Mouse (Mus musculus): ENCODE data around the gene Nkx1-2.

The Nkx1-2 gene

DNA sequence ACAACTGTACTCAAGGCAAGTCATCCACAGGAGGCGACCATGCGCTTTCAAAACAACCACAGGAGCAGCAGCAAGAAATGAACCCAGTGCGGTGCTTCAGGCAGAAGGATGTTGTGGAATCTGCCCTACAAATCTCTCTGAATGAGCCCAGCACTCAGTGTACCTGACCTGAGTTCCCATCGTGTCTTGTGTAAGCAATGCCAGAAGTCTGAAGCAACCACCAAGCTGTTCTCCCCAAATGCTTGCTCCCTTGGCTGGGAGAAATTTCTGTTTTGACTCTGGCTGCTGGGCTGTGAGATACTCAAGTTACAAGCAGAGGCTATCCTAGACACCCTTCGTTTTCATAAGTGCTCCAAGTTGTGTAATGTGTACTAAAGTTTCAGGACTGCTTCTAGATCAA, 6.3 kb upstream of the Nkx1-2 start:
- no peak for DNase-seq (ENCODE audit: low read depth in 2 of 2, low spot score in 2 of 2)

DNA sequence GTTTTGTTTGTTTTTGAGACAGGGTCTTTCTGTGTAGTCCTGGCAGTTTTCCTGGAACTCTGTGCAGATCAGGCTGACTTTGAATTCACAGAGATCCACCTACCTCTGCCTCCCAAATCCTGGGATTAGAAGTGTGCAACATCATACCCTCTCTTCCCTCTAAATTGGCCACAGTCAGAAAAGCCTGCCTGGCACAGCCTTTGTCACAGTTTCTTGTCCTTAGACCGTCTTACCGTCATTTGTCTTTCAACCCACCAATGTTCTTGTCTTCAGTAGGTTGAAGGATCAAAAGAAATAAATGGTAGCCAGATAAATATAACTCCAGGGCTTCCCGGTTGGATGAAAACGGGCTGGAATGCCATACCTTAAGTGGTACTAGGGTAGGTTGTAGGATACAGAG, 5.3 kb upstream of the Nkx1-2 start:
- DNase-seq (ENCODE audit: low read depth in 2 of 2, low spot score in 2 of 2) = no peak

GRCm38 (mm10) chr7:132600926-132601325, 1.5 kb upstream of the Nkx1-2 start:
- DNase-seq (ENCODE audit: low read depth in 2 of 2, low spot score in 2 of 2) = no peak

DNA sequence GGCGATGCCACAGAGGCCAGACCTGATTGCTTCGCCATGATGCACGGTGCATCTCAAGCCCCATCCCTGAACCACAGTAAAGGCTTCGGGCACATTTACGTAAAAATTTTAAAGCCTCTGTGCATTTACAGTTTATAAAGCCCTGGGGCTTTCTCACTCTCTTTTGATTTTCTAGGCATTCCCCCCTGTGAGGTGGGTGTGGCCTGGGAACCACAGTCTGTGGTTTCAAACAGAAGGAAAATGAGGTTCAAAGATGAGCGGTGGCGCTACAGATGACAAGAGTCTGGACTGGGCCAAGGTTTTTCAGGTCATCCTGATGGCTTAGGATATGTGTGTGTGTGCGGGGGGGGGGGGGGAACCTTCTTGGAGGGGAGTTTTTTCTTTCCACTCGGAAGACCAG, 589 bp upstream of the Nkx1-2 start:
- DNase-seq (ENCODE audit: low read depth in 2 of 2, low spot score in 2 of 2) = peak in 1 of 2 experiments; percentile 18

- no peak for DNase-seq (ENCODE audit: low read depth in 2 of 2, low spot score in 2 of 2)
These were observed 2.0 kb downstream of the Nkx1-2 start for GRCm38 (mm10) chr7:132597251-132598041.

GRCm38 (mm10) chr7:132596557-132597250, 2.7 kb downstream of the Nkx1-2 start:
- no peak for DNase-seq (ENCODE audit: low read depth in 2 of 2, low spot score in 2 of 2)

GRCm38 (mm10) chr7:132595787-132596186, 3.6 kb downstream of the Nkx1-2 start:
- DNase-seq (ENCODE audit: low read depth in 2 of 2, low spot score in 2 of 2) = no peak

DNA sequence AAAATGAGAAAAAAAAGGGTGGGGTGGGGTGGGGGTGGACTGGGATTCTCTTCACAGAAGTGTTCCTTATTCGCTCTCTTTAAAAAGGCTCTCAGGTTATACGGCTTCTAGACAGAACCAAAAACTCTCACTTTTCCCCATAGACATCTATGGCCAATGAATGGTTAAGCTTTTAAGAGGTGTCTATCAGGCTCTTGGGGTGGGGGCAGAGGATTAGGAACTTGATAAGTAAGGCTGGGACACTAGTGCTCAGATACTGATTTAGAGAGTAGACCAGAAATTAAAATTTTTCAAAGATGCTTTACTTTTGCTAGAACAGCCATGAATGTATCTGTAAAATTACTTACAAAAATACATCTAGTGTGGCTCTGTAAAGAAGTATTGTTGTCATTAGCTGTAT, 5.1 kb downstream of the Nkx1-2 start:
- DNase-seq (ENCODE audit: low read depth in 2 of 2, low spot score in 2 of 2) = no peak

GRCm38 (mm10) chr7:132593762-132594161, 5.7 kb downstream of the Nkx1-2 start:
- DNase-seq (ENCODE audit: low read depth in 2 of 2, low spot score in 2 of 2) = no peak

DNA sequence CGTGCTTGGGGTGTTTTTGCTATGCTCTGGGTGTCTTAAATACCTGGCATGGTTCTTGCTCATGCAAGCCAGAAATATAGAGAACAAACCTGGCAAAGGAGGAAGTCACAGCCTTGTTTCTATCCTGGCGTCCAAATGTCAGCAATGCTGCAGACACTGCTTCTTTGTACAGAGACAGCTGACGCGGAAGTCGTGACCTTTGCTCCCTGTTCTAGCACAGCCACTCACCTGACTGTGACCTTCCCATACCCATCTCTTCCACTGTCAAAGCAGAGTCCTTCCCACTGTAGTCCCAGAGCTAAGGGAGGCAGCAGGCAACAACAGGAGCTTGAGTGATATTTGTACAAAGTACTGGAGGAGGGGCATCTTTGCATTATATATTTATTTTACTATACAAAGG, 9.8 kb downstream of the Nkx1-2 start:
- DNase-seq (ENCODE audit: low read depth in 2 of 2, low spot score in 2 of 2) = no peak

DNA sequence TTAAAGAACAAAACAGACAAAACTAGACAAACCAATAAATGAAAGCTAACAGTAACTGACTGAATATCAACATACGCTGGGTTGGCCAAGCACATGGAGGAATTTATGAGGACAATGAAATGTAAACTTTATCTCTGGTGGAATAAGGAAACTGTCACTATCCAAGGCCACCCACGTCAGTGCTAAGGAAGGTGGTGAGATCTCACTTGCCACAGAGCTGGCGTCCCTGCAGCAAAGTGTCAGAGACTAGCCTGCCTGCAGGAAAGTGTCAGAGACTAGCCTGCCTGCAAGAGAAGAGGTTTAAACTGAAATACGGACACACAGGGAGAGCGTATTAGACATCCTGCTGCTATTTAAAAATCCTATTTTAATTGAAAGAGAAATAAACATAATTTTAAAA, 12.3 kb downstream of the Nkx1-2 start:
- DNase-seq (ENCODE audit: low read depth in 2 of 2, low spot score in 2 of 2) = no peak

DNA sequence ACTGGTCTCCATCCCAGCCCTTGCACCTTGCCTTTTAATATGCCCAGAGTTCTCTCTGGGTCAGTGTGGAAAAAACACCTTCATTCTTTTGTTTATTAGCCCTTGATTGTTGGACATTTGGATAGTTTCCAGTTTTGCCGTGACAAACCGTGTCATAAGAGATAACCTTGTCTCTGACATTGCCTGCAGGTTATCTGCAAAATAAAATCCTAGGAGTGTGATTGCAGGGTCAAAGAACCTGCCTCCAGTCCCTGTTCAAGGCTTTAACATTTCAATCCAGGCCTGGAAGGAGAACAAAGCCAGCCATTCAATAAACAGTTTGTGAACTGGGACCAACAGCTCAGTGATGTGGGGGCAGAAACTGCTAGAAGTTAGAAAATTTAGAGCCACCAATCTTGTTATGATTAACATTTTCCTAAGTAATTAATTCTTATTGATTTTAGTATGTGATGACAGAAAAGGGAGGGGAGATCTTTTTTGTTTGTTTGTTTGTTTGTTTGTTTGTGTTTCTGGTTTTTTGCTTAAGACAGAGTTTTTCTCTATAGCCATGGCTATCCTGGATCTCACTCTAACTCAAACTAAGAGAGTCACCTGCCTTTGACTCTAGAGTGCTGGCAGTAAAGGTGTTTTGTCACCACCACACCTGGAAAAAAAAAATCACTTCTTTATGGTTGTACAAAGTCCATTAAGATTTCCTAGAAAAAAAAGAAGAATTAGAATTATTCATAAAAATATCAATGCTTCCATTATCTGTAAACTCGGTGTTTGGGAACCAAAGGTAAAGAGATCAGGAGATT, 13.5 kb downstream of the Nkx1-2 start:
- DNase-seq (ENCODE audit: low read depth in 2 of 2, low spot score in 2 of 2) = no peak

DNA sequence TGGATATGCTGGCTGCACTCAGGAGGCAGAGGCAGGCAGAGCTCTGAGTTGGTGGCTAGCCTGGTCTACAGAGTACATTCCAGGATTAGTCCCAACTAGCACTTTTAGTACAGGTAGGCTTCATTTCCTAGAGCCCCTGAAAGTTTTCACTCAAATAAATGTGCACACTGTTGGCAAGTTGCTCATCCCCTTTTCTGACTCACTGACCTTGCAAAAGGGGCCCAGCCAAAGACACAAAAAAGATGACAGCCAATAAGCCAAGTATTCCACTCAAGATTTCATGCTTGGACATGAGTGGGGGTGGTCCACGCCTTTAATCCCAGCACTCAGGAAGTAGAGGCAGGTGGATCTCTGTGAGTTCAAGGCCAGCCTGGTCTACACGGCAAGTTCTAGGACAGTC, 18.0 kb downstream of the Nkx1-2 start:
- no peak for DNase-seq (ENCODE audit: low read depth in 2 of 2, low spot score in 2 of 2)

DNA sequence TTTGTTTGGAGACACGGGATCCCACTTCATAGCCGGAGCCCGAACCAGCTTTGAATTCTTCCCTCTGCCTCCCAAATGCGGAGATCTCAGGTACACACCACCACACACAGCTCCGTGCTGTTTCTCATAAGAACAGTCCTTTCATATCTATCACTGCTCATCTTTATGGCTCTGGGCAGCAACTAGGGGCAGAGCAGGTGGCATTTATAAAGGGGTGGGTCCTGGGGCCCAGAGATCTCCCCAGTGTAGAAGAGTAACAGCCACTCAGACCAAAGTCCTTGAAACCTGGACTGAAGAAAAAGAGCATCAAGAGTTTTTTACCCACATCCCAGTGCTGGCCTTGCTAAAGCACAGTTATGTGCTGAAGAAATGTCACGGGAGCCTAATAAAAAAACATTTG, 18.9 kb downstream of the Nkx1-2 start:
- DNase-seq (ENCODE audit: low read depth in 2 of 2, low spot score in 2 of 2) = no peak

- DNase-seq (ENCODE audit: low read depth in 2 of 2, low spot score in 2 of 2) = no peak
These were observed 22.5 kb downstream of the Nkx1-2 start for GRCm38 (mm10) chr7:132576891-132577290.

GRCm38 (mm10) chr7:132576116-132576650, 23.3 kb downstream of the Nkx1-2 start, which contains the start of gene Oat:
Gene Oat, minus strand, starts transcription at chr7:132576398.
- peak; percentile 89 to 93 for DNase-seq (ENCODE audit: low read depth in 2 of 2, low spot score in 2 of 2)

DNA sequence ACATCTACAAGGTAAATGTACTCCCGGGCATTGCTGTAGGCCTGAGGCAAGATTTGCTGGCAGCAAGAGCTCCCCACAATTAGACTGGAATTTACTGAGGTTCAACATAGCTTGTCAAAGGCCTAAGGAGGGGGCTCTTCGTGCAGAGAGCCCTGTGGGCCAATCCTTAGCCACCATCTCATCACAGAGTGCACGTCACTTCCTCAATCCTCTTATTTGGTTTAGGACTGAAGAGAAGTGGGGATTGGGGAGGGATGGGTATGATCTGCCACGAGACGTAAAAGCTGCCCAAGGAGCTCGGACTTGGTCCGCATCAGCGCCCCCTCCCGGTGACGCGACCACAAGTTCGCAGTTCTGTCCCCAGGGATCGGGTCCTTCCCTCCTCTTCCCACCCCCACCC, 23.8 kb downstream of the Nkx1-2 start:
- peak; percentile 56 to 69 for DNase-seq (ENCODE audit: low read depth in 2 of 2, low spot score in 2 of 2)

DNA sequence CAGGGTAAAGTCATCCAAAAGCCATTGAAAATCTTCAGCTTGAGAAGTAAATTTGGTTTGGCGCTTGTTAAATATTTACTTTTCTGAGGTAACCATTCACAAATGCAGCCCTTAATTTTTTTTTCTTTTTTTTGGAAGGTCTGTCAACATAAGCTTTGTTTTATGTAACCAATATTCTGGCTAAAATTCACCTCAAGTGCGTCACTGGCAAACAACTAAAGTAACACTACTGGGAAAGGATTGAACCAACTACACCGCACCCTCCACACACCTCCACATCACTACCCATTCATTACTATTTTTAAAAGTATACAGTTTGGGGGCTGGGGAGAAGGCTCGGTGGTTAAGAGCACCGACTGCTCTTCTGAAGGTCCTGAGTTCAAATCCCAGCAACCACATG, 24.8 kb downstream of the Nkx1-2 start:
- DNase-seq (ENCODE audit: low read depth in 2 of 2, low spot score in 2 of 2) = no peak

- DNase-seq (ENCODE audit: low read depth in 2 of 2, low spot score in 2 of 2) = no peak
These were observed 26.2 kb downstream of the Nkx1-2 start for GRCm38 (mm10) chr7:132573205-132573604.

GRCm38 (mm10) chr7:132572738-132573137, 26.7 kb downstream of the Nkx1-2 start:
- no peak for DNase-seq (ENCODE audit: low read depth in 2 of 2, low spot score in 2 of 2)

GRCm38 (mm10) chr7:132571481-132571880, 28.0 kb downstream of the Nkx1-2 start:
- no peak for DNase-seq (ENCODE audit: low read depth in 2 of 2, low spot score in 2 of 2)

DNA sequence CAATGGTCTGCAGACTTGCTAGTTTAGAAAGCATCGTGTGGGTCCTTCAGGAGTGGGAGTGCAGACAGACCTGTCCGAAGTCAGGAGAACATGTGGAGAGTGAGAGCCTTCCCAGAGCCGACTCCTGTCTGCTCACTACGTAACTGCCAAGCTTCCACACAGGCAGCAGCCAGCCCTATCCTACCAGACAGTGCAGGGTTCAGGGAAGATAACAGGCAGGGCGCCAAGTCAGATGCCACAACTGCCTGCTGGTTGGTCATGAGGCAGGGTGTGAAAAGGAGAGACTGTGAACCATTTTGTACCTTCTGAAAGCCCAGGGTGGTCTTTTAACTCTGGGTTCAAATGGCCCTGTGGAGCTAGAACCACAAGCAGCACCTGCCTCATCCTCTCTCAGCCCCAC, 29.4 kb downstream of the Nkx1-2 start:
- no peak for DNase-seq (ENCODE audit: low read depth in 2 of 2, low spot score in 2 of 2)
